Mouse (Mus musculus): ENCODE results near the gene Ppil1.

- TF ChIP-seq CTCF (IDR thresholded peaks at IDR 0.05; ENCODE audit: insufficient read depth, low read depth, low read length) (no peak), POLR2A (IDR thresholded peaks at IDR 0.05; ENCODE audit: insufficient read depth, low read depth, low read length) (no peak)
Observed at GRCm38 (mm10) chr17:29305871-29306270, 41.9 kb upstream of the Ppil1 start.
